Mouse (Mus musculus) liver, embryonic 15.5 days (tissue): Measurements from ENCODE around the gene Vegfd. TPM values are rescaled to one million over a fixed set of nuclear protein-coding genes. Genes with fewer than 3 reads are reported as not detected.

ENCODE experiments used
- ATAC-seq: fragments of 200-750 bp; cut with Nextera tagmentation; 2 replicates; pipeline ENCODE4 v1.8.0; 2017; ENCODE audit warnings: moderate number of reproducible peaks, mild to moderate bottlenecking, moderate library complexity; ENCODE audit not compliant: insufficient read depth
- H3K27ac ChIP-seq: fragments of 300-500 bp; sonication (generic); replicated peaks from 2 replicates; pipeline ENCODE4 v1.5.1; 2015; ENCODE audit warnings: mild to moderate bottlenecking, inconsistent platforms
- H3K27me3 ChIP-seq: fragments of 300-500 bp; sonication (generic); 2 replicates; pipeline ENCODE4 v1.6.1; 2015; ENCODE audit warnings: mild to moderate bottlenecking, inconsistent platforms
- H3K36me3 ChIP-seq: fragments of 300-500 bp; sonication (generic); replicated peaks from 2 replicates; pipeline ENCODE4 v1.6.1; 2015; ENCODE audit warnings: moderate library complexity, mild to moderate bottlenecking, inconsistent platforms
- H3K4me1 ChIP-seq: fragments of 300-500 bp; sonication (generic); replicated peaks from 2 replicates; pipeline ENCODE4 v1.6.1; 2015; ENCODE audit warnings: inconsistent platforms
- H3K4me2 ChIP-seq: fragments of 300-500 bp; sonication (generic); 2 replicates; pipeline ENCODE4 v1.6.1; 2015; ENCODE audit warnings: moderate library complexity, mild to moderate bottlenecking, inconsistent platforms
- H3K4me3 ChIP-seq: fragments of 300-500 bp; sonication (generic); replicated peaks from 2 replicates; pipeline ENCODE4 v1.5.1; 2015; ENCODE audit warnings: mild to moderate bottlenecking, inconsistent platforms
- H3K9ac ChIP-seq: fragments of 300-500 bp; sonication (generic); 2 replicates; pipeline ENCODE4 v1.6.1; 2015; ENCODE audit warnings: moderate library complexity, mild to moderate bottlenecking, inconsistent platforms
- H3K9me3 ChIP-seq: fragments of 300-500 bp; sonication (generic); replicated peaks from 2 replicates; pipeline ENCODE4 v1.6.1; 2016; ENCODE audit warnings: inconsistent platforms
- WGBS: fragments of 180-500 bp; shearing (Covaris S2); methylation state at CpG from one replicate; pipeline ENCODE4 v1.1.7; 2015; ENCODE audit warnings: mixed read lengths; ENCODE audit not compliant: insufficient replicate concordance; 5-methylcytosine and 5-hydroxymethylcytosine counted together
- polyA plus RNA-seq: library from polyadenylated mRNA; unstranded; fragments of >200 nt; fragmentation: Nextera tagmentation; extraction: Ambion mirVana; gene quantifications from 2 replicates; pipeline ENCODE4 v1.2.1, GENCODE M21; 2015

The Vegfd gene
- polyA plus RNA-seq, 1 experiment from 2014 or later = 0.76 TPM

DNA sequence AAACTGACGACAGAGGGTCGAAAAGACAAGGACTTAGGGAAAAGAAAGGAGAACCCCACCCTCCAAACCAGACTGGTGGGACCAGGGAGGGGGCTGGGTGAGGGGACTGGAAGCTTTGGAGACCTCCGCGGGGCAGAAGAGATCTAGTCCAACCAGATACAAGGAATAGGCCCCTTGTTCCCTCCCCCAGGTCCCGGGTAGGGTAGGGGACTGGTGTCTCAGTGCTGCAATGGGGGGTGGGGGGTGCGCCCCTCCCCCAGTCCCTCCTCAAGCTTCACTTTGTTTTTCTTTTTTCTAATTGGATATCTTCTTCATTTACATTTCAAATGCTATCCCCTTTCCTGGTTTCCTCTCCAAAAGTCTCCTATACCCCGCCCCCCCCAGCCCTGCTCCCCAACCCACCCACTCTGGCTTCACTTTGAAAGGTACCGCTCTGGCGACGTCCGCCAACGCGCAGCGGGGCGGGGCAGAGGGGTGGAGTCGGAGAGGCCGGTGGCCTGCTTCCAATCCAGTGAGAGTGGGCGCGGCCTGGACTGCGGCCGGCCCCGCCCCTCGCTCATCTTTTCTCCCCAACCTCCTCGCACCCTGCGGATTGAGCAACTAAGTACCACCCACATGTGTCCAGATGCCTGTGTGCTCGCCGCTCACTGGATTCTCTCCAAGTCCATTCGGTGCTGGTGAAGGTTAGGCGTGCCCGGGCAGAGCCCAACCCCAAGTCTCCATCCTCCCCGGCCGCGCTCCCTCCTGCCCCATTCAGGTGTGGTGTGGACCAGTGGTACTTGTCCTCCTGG lies 8.6 kb downstream of the Vegfd start:
- H3K9me3 ChIP-seq = no peaks in the 10 kb centered on the region
- peak overlapping the region; percentile 38 for H3K4me3 ChIP-seq
- peak overlapping the region; percentile 67 for H3K4me2 ChIP-seq
- no peaks in the 10 kb centered on the region for H3K27me3 ChIP-seq
- peaks cover 8% of the 10 kb centered on the region for H3K4me1 ChIP-seq
- no peak overlapping the region for H3K9ac ChIP-seq
- ATAC-seq = peak; percentile 93
- H3K36me3 ChIP-seq = no peaks in the 10 kb centered on the region
- H3K27ac ChIP-seq = no peak overlapping the region
- WGBS = 11% methylated on average over 32 of the region's 33 CpGs

DNA sequence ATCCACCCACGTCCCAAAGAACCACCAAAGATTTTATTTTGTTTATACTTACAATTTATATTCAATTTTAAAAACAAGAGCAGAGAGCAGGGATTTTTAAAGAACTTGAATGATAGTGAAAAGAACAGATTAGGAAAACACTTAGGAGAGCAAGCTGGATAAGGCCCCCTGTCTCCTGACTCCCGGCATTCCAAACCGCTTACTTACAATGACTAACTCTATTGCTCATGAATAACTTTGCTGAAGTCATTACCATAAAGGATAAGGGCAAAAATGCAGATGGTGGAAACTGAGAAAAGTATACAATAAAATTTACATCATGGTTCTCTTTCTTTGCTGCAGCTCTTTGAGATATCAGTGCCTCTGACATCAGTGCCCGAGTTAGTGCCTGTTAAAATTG lies 20.9 kb downstream of the Vegfd start:
- H3K4me1 ChIP-seq = no peaks in the 10 kb centered on the region
- no peak overlapping the region for H3K9ac ChIP-seq
- ATAC-seq = no peak
- H3K4me3 ChIP-seq = no peak overlapping the region
- H3K27me3 ChIP-seq = no peaks in the 10 kb centered on the region
- 62% methylated on average over 4 of the region's 4 CpGs for WGBS
- no peak overlapping the region for H3K27ac ChIP-seq
- H3K9me3 ChIP-seq = no peaks in the 10 kb centered on the region
- H3K4me2 ChIP-seq = no peak overlapping the region
- no peaks in the 10 kb centered on the region for H3K36me3 ChIP-seq

GRCm38 (mm10) chrX:164398456-164398855 lies 25.3 kb downstream of the Vegfd start:
- WGBS = 54% methylated on average over 3 of the region's 3 CpGs
- H3K36me3 ChIP-seq = no peaks in the 10 kb centered on the region
- no peak for ATAC-seq
- no peak overlapping the region for H3K27ac ChIP-seq
- no peaks in the 10 kb centered on the region for H3K9me3 ChIP-seq
- H3K4me2 ChIP-seq = no peak overlapping the region
- H3K9ac ChIP-seq = no peak overlapping the region
- H3K4me1 ChIP-seq = no peaks in the 10 kb centered on the region
- no peaks in the 10 kb centered on the region for H3K27me3 ChIP-seq
- H3K4me3 ChIP-seq = no peak overlapping the region

DNA sequence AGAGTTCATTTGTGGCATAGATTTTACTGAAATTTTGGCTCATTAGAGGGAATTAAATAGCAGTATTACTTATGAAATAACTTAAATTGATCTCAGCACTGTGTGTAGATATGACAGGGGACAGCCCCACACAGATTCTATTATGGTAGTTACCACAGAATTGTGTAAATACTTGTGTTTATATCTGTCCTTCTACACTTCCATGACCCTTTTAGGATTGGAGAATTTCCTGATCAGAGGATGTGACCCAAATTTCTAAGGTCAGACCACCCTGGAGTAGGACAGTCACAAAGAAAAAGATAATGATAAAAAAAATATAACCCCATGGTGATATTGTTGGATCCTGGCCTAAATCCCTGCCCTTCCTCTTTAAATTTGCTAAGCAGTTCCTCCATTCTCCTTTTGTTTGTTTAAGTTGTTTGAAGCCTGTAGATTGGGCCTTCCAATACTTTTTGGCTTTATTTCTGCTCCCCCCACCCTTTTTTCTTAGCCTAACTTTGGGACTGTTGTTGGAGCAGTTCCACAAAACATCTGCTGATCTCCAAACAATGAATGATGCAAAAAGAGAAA lies 32.0 kb downstream of the Vegfd start:
- no peak overlapping the region for H3K4me3 ChIP-seq

DNA sequence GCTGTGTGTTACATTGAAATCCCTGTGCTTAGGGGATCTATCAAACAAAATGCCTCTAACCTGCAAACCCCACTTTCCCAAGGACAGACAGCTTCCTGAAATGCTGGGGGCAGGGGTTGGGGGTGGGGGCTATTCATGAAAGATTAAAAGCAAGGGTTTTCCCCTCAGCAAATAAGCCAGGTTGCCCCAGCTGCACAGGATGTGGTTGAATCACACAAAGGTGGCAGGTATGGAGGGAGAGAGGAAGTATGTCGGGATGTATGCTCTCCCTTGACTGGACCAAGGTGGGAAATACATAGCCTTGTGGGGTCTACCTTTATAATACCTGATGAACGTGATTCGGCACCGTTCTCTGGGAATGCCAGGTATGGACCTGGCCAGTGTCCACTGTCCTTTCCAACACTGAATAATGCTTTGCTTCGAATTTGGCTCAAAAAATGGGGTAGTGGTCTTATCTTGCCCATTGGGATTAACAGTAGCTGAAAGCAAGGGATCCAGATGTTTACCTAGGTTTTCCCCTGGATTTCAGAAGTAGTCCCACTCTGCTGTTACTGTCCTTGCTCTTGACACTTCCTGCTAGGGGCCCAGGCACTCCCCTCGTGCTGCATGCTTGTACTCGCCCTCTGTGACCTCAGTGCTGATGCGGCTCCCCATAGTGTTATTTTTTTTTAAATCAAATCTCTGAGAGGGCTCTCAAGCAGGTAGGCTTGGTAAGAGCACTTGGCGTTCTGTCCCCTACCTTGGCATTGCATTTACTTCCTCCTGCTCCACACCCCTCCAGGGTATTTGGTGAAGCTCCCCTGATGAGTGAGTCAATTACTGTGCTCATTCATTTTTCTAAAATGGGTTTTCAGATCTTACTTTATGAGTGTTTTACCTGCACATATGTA lies 33.2 kb downstream of the Vegfd start:
- H3K9me3 ChIP-seq = no peaks in the 10 kb centered on the region
- H3K27me3 ChIP-seq = no peaks in the 10 kb centered on the region
- ATAC-seq = no peak
- H3K27ac ChIP-seq = no peak overlapping the region
- no peak overlapping the region for H3K4me3 ChIP-seq
- 49% methylated on average over 9 of the region's 9 CpGs for WGBS
- no peaks in the 10 kb centered on the region for H3K36me3 ChIP-seq
- H3K4me1 ChIP-seq = no peaks in the 10 kb centered on the region
- no peak overlapping the region for H3K9ac ChIP-seq
- no peak overlapping the region for H3K4me2 ChIP-seq

More for the DNA sequence above, 32.0 kb downstream of the Vegfd start:
- Histone ChIP-seq H3K27ac (no peak overlapping the region), H3K9ac (no peak overlapping the region), H3K9me3 (no peaks in the 10 kb centered on the region), H3K27me3 (no peaks in the 10 kb centered on the region), H3K36me3 (no peaks in the 10 kb centered on the region), H3K4me1 (no peaks in the 10 kb centered on the region), H3K4me2 (no peak overlapping the region)
- ATAC-seq = no peak

GRCm38 (mm10) chrX:164408301-164408927 lies 35.2 kb downstream of the Vegfd start:
- WGBS = 42% methylated on average over 3 of the region's 3 CpGs
- ATAC-seq = no peak

DNA sequence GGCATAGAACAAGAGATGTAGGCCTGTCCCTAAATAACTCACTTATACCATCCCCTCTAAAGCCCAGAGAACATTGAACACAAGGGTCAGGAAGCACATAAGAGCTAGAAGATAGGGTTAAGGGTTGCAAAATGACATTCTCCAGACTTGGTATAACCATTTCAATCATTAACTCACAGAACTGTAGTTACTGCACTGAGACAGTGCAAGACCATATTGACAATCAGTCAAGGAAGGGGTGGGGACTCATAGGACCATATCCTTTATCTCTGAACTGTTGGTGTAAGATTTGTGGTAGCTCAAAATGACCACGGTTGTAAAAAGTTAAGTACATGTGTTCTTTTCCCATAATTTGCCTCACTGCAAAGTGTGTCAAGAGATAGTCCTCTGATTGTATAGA lies 37.4 kb downstream of the Vegfd start:
- no peak for ATAC-seq
- H3K4me1 ChIP-seq = no peaks in the 10 kb centered on the region
- 18% methylated on average over 1 of the region's 1 CpGs for WGBS

More at GRCm38 (mm10) chrX:164408301-164408927, 35.2 kb downstream of the Vegfd start:
- Histone ChIP-seq H3K4me2 (no peak overlapping the region), H3K9me3 (no peaks in the 10 kb centered on the region), H3K4me1 (no peaks in the 10 kb centered on the region), H3K27ac (no peak overlapping the region), H3K36me3 (no peaks in the 10 kb centered on the region), H3K4me3 (no peak overlapping the region), H3K27me3 (no peaks in the 10 kb centered on the region), H3K9ac (no peak overlapping the region)

GRCm38 (mm10) chrX:164416803-164417202 lies 43.6 kb downstream of the Vegfd start:
- 38% methylated on average over 2 of the region's 2 CpGs for WGBS
- H3K9ac ChIP-seq = no peak overlapping the region
- H3K27ac ChIP-seq = no peak overlapping the region
- H3K4me3 ChIP-seq = no peak overlapping the region
- no peak for ATAC-seq
- peaks cover 13% of the 10 kb centered on the region for H3K4me1 ChIP-seq
- no peaks in the 10 kb centered on the region for H3K9me3 ChIP-seq
- no peak overlapping the region for H3K4me2 ChIP-seq
- H3K27me3 ChIP-seq = no peaks in the 10 kb centered on the region
- H3K36me3 ChIP-seq = no peaks in the 10 kb centered on the region

More for the DNA sequence above, 37.4 kb downstream of the Vegfd start:
- Histone ChIP-seq H3K4me2 (no peak overlapping the region), H3K27me3 (no peaks in the 10 kb centered on the region), H3K9me3 (no peaks in the 10 kb centered on the region), H3K27ac (no peak overlapping the region), H3K4me3 (no peak overlapping the region), H3K9ac (no peak overlapping the region), H3K36me3 (no peaks in the 10 kb centered on the region)

- Histone ChIP-seq H3K27me3 (no peaks in the 10 kb centered on the region), H3K36me3 (peaks cover 6% of the 10 kb centered on the region), H3K4me2 (no peak overlapping the region), H3K4me1 (peaks cover 14% of the 10 kb centered on the region), H3K4me3 (no peak overlapping the region), H3K9ac (no peak overlapping the region), H3K27ac (no peak overlapping the region), H3K9me3 (no peaks in the 10 kb centered on the region)
- ATAC-seq = no peak
Measured at GRCm38 (mm10) chrX:164418008-164418407, 44.8 kb downstream of the Vegfd start.

- Histone ChIP-seq H3K27ac (peak within 1 kb of the TSS; percentile 83), H3K9me3 (no peaks in the 10 kb centered on the region), H3K36me3 (peaks cover 18% of the 10 kb centered on the region), H3K4me1 (peaks cover 18% of the 10 kb centered on the region), H3K4me2 (peak within 1 kb of the TSS; percentile 67), H3K4me3 (peak within 1 kb of the TSS; percentile 71), H3K27me3 (no peaks in the 10 kb centered on the region), H3K9ac (peak within 1 kb of the TSS; percentile 75)
- ATAC-seq = peak; percentile 95
- WGBS = 19% methylated on average over 40 of the region's 40 CpGs
Measured at GRCm38 (mm10) chrX:164419471-164419939, 46.3 kb downstream of the Vegfd start, which contains the start of gene Piga. Gene Piga, plus strand, starts transcription at chrX:164419787.
